Mouse (Mus musculus) CH12F3 (cell line): Measurements from ENCODE around the gene Tmem37.
"Not testable (repeated sequence)": the region's sequence is repeated elsewhere in the genome, so short reads cannot be mapped to it uniquely, and the experiment has no call there.

Experiments
- in situ Hi-C: fragments of 300-500 bp; cut with MboI; formaldehyde crosslinking; loops from 2 replicates; pipeline ENCODE4 v1.14.3; 2020; ENCODE audit warnings: low sequenced_read_pairs

The Tmem37 gene

GRCm38 (mm10) chr1:120094920-120095319 lies 21.0 kb upstream of the Tmem37 start:
- in situ Hi-C loops, result no loop called here

- in situ Hi-C loops, result not testable (repeated sequence)
Observed at GRCm38 (mm10) chr1:120093482-120094134, 19.7 kb upstream of the Tmem37 start.

- in situ Hi-C loops, result no loop called here
Observed at GRCm38 (mm10) chr1:120090880-120091570, 17.2 kb upstream of the Tmem37 start.

GRCm38 (mm10) chr1:120089180-120089579 lies 15.3 kb upstream of the Tmem37 start:
- in situ Hi-C loops, result no loop called here

DNA sequence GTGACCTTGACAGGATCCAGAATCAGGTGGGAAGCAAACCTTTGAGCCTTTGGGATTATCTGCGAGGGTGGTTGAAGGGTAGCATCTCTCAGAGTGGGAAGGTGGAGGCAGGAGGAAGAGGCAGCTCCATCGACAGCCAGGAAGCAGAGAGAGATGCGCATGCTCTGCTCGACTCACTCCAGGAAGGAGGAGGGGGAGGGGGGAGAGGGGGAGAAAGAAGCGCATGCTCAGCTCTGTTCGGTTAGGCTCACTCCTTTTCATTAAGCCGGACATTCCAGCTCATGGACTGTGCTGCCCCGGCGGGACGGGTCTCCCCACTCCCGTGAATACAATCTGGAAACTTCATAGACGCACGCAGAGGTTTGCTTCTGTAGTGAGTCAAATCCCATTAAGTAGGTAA lies 12.8 kb upstream of the Tmem37 start:
- in situ Hi-C loops, result no loop called here

DNA sequence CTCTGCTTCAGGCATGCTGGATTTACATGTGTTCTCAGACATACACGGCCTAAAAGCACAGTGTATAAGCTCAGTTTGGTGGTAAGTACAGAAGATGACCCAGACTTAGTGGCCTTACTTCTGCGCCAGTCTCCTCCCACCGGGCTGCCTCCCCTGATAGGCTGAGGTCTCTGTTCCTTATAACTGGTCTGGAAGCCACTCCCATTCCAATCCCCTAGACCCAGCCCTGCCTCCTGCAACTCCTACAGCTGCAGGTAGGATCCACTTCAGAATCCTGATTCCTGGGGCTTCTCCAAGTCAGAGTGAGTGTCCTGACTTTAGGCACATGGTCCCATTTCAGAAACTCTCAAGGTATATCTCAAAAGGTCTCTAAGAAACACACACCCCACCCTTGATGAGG lies 11.8 kb upstream of the Tmem37 start:
- in situ Hi-C loops, result no loop called here

DNA sequence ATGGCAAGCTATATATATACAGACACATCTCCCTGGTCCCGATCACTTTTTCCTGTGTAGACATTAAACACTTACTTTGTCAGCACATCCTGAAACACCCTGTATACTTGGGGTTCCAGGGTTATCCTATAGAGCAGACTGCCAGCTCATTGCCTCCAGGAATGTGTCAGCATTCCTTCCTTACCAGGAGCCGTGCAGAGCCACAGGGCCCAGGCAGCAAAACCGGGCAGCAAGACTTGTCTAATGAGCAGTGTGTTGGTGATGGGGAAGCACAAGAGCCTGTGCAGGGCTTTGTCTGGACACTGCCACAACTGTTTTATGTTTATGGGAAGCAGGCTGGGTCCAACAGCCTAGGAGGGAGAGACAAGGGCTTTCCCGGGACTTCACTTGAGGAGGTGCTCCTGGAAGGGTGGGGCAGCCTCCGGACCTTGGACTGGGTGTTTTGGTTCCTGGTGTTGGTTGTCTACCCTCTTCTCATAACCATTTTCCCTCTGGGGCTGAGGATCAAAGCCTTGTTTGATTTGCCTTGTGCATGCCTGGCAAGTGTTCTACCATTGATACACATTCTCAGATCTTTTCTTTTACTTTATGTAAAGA lies 10.1 kb upstream of the Tmem37 start:
- in situ Hi-C loops, result no loop called here

DNA sequence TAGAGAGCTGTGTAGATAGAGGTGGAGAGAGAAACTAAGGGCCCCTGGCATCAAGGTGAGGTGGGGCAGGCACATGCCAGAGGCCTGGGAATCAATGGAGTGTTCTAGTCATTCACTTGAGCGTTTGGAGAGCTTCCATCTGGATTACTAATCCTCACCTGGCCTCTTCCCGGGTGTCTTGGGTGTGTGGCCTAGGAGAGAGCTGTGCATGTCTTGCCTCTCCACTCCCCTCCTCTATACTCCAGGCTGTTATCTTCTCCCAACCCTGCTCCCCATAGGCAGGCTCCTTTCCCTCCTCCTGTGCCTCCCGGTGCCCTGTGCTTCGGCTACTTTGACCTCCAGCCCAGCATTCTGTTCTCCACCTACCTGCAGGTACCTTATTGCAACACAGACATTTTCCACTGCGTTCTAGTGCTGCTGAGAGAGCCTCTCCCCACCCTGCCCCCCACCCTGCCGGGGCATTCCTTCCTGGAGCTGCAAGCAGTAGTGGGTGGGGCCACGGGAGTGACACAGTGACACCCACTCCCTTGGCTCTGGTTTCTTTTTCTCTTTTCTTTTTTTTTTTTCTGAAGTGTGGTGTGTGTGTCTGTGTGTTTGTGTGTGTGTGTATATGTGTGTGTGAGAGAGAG lies 9.2 kb upstream of the Tmem37 start:
- in situ Hi-C loops, result no loop called here

GRCm38 (mm10) chr1:120080632-120081031 lies 6.8 kb upstream of the Tmem37 start:
- in situ Hi-C loops, result no loop called here

DNA sequence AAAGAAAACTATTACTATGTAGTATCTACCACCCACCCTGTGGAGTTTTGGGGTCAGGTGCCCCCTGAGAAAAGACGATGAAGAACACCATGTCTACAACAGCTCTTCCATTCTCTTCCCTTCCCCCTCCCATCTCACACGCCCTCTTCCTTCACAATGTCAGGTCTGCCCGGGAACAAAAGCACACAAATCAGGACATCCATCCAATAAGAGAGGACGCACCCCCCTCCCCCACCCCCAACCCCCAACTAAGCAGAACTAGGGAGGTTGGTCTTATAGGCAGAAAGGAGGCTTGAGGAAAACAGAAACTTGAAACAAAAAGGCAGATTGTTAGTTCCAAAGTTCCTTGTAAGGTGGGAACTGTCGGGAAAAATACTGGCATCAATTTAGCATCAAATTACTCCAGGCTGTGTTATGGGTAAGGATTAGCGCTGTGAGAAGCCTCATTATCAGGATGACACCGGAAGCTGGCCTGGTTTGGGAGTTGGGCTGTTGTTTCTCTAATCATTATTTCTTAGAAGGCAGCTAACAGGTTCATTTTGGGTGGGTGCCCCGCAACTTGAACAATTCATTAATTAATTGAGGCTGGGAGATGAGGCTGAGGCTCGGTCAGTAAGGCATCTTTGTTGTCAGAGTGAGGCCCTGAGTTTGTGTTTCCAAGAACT lies 4.0 kb upstream of the Tmem37 start:
- in situ Hi-C loops, result no loop called here

GRCm38 (mm10) chr1:120075507-120075906 lies 1.6 kb upstream of the Tmem37 start:
- in situ Hi-C loops, result no loop called here

- in situ Hi-C loops, result no loop called here
Observed at GRCm38 (mm10) chr1:120074931-120075330, 1.1 kb upstream of the Tmem37 start.

- in situ Hi-C loops, result no loop called here
Observed at GRCm38 (mm10) chr1:120074307-120074702, 431 bp upstream of the Tmem37 start.

- in situ Hi-C loops, result no loop called here
Observed at GRCm38 (mm10) chr1:120072900-120073299, 974 bp downstream of the Tmem37 start.

- in situ Hi-C loops, result no loop called here
Observed at GRCm38 (mm10) chr1:120071133-120071532, 2.7 kb downstream of the Tmem37 start.

DNA sequence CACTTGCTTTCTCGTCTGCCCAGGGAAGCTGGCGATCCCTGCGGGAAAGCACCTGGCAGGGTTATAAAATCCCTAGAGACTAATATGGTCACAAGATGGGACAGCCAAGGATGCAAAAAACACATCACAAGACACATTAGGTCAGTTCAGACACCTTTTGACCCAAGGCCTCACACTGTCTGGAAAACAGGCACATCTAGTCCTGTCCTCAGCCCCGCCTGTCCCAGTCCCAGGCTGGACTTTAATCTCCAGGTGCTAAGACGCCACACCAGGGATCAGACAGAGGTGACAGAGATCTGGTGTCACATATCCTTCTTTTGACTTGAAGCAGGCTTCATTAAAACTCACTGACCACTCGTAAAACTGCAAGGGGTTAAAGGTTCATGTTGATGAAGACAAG lies 3.7 kb downstream of the Tmem37 start:
- in situ Hi-C loops, result no loop called here

GRCm38 (mm10) chr1:120069120-120069519 lies 4.8 kb downstream of the Tmem37 start:
- in situ Hi-C loops, result no loop called here

- in situ Hi-C loops, result no loop called here
Observed at GRCm38 (mm10) chr1:120066625-120067024, 7.2 kb downstream of the Tmem37 start.

- in situ Hi-C loops, result no loop called here
Observed at GRCm38 (mm10) chr1:120066159-120066558, 7.7 kb downstream of the Tmem37 start.

DNA sequence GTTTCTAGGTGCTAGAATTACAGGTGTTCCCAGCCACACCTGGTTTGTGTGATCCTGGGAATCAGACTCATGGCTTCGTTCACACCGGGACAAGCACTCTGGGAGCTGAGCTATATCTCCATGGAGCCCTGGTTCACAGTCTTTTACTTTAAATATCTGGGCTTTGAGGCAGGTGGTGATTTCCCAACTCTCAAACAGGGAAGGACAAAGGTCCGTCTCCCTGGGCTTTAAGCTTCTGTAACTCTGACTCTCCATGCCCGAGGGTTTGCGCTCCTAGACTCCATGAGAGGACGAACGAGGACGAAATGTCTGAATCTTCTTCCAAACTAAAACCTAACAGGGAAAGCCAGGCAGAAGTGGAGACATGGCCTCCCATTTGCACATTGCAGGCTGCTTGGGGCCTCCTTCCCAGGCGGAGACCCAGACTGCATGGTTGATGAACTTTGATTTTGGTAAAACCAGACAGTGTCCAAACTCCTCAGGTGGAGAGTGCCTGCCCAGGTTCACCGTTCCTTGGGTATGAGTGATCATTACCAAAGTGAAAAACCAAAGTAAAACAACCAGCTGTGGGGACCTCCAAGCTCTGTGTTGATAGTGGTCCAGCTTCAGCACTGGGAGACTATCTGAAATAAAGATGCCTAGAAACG lies 9.7 kb downstream of the Tmem37 start:
- in situ Hi-C loops, result no loop called here

DNA sequence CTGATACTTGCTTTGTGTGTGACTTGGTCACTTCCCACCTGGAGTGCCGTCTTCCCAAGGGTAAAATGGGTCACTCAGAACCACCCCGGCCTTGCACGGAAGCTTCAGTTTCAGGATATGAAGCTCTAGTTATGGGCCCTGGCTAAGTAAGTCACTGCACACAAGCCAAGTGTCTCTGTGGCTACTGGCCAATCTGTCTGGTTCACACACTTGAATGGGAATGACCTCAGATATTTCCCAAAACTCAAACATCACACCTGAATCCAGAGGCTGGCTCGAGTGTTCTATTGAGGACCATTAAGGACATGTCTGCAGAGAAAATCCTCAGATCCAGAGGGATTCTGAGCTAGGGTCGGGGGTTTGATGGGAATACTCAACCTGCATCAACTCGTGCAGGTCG lies 11.6 kb downstream of the Tmem37 start:
- in situ Hi-C loops, result no loop called here
